Mouse (Mus musculus) bone marrow macrophage, adult 2 months (primary cell): ENCODE measurements around the gene Ovca2. TPM values are rescaled to one million over a fixed set of nuclear protein-coding genes. Genes with fewer than 3 reads are reported as not detected.

Source experiments
- H3K27ac ChIP-seq: 2 replicates; pipeline ENCODE4 v1.5.1; 2012; ENCODE audit warnings: low read depth, low read length; ENCODE audit not compliant: insufficient read depth
- H3K4me1 ChIP-seq: 2 replicates; pipeline ENCODE4 v1.6.1; 2012; ENCODE audit warnings: low read length; ENCODE audit not compliant: control insufficient read depth, insufficient read depth
- H3K4me3 ChIP-seq: 2 replicates; pipeline ENCODE4 v1.5.1; 2012; ENCODE audit warnings: mild to moderate bottlenecking, low read length, moderate library complexity; ENCODE audit not compliant: insufficient read depth
- CTCF ChIP-seq: IDR thresholded peaks from 2 replicates; pipeline ENCODE4 v1.5.1; 2012; ENCODE audit warnings: low read depth, mild to moderate bottlenecking, low read length, moderate library complexity
- POLR2A ChIP-seq: IDR thresholded peaks from 2 replicates; pipeline ENCODE4 v1.6.1; 2012; ENCODE audit warnings: mild to moderate bottlenecking, low read depth, low read length, borderline replicate concordance
- polyA plus RNA-seq: library from polyadenylated mRNA; stranded (reverse); fragments of >200 nt; gene quantifications from 2 replicates; pipeline ENCODE4 v1.2.4, GENCODE M21; 2012; ENCODE audit not compliant: missing spikeins, insufficient read depth, insufficient read length

The Ovca2 gene
- polyA plus RNA-seq, 1 experiment: 13.4 TPM

GRCm38 (mm10) chr11:75171186-75171865 lies 7.3 kb downstream of the Ovca2 start:
- no peak for TF ChIP-seq POLR2A
- TF ChIP-seq CTCF: no peak
- Histone ChIP-seq H3K4me1 (peaks cover 11% of the 10 kb centered on the region; the same call in 1 of the 2 replicates), H3K4me3 (no peak overlapping the region), H3K27ac (no peak overlapping the region)

- Histone ChIP-seq H3K4me3 (peak overlapping the region; percentile 32), H3K4me1 (peaks cover 11% of the 10 kb centered on the region; the same call in 1 of the 2 replicates), H3K27ac (no peak overlapping the region)
- no peak for TF ChIP-seq POLR2A
- peak; percentile 75; the same call in 1 of the 2 replicates for TF ChIP-seq CTCF
Observed at GRCm38 (mm10) chr11:75170136-75170751, 8.4 kb downstream of the Ovca2 start.

- Histone ChIP-seq H3K27ac (no peak within 1 kb of the TSS), H3K4me1 (peaks cover 11% of the 10 kb centered on the region; the same call in 1 of the 2 replicates), H3K4me3 (peak within 1 kb of the TSS; percentile 25)
- TF ChIP-seq POLR2A (no peak), CTCF (no peak)
Observed at GRCm38 (mm10) chr11:75169405-75170080, 9.1 kb downstream of the Ovca2 start, which contains the start of gene Hic1. Hic1 (minus strand) TSS chr11:75169519.

GRCm38 (mm10) chr11:75168590-75169361 lies 9.9 kb downstream of the Ovca2 start:
- peaks cover 8% of the 10 kb centered on the region; the same call in 1 of the 2 replicates for H3K4me1 ChIP-seq
- no peak overlapping the region for H3K27ac ChIP-seq

GRCm38 (mm10) chr11:75167643-75168589 lies 10.7 kb downstream of the Ovca2 start:
- no peak for TF ChIP-seq CTCF
- no peak for TF ChIP-seq POLR2A
- no peak overlapping the region for H3K27ac ChIP-seq
- peaks cover 7% of the 10 kb centered on the region; the same call in 1 of the 2 replicates for H3K4me1 ChIP-seq
- 0 out of 2 replicates have a peak overlapping the region, but pooled peaks have one; percentile 0 for H3K4me3 ChIP-seq

More at GRCm38 (mm10) chr11:75168590-75169361, 9.9 kb downstream of the Ovca2 start:
- H3K4me3 ChIP-seq: peak overlapping the region; percentile 25
- TF ChIP-seq POLR2A (no peak), CTCF (peak; percentile 63)

- no peak for TF ChIP-seq POLR2A
- Histone ChIP-seq H3K27ac (no peak overlapping the region), H3K4me3 (peak overlapping the region; percentile 0), H3K4me1 (peaks cover 4% of the 10 kb centered on the region; the same call in 1 of the 2 replicates)
Observed at GRCm38 (mm10) chr11:75166861-75167642, 11.6 kb downstream of the Ovca2 start.

- peaks cover 4% of the 10 kb centered on the region; the same call in 1 of the 2 replicates for H3K4me1 ChIP-seq
- TF ChIP-seq POLR2A (no peak), CTCF (no peak)
- no peak overlapping the region for H3K27ac ChIP-seq
- H3K4me3 ChIP-seq: peak overlapping the region; percentile 0; the same call in 1 of the 2 replicates
Observed at GRCm38 (mm10) chr11:75166193-75166842, 12.3 kb downstream of the Ovca2 start.
